Mouse (Mus musculus): ENCODE results near the gene Arhgef12. TPM values are rescaled to one million over a fixed set of nuclear protein-coding genes. Genes with fewer than 3 reads are reported as not detected.
A peak's percentile ranks its signal among the peaks of the same experiment; 100 is the strongest.

Gene Arhgef12
- total and polyA plus RNA-seq, 2 experiments from 2014 or later, result 14.0 to 86.0 TPM

- Histone ChIP-seq H3K27me3 (ENCODE audit: insufficient read depth, low read length) (no peaks in the 10 kb centered on the region), H3K4me3 (ENCODE audit: low read length) (peak overlapping the region; percentile 48), H3K4me1 (ENCODE audit: insufficient read depth, low read length) (peaks cover 10% of the 10 kb centered on the region; the same call in 1 of the 2 replicates), H3K9me3 (ENCODE audit: low read length) (no peaks in the 10 kb centered on the region), H3K27ac (peak overlapping the region; percentile 78), H3K4me2 (ENCODE audit: low read depth, low read length) (peak overlapping the region; percentile 57; the same call in 1 of the 2 replicates), H3K36me3 (ENCODE audit: insufficient read depth, low read length) (no peaks in the 10 kb centered on the region), H3K9ac (replicated peaks; ENCODE audit: low read length) (peak overlapping the region; percentile 56)
- WGBS, result 15% methylated on average over 4 of the region's 4 CpGs
- peak; percentile 64 for TF ChIP-seq CTCF (IDR thresholded peaks at IDR 0.05; ENCODE audit: low read depth)
- peak; percentile 78 for DNase-seq (ENCODE audit: low spot score)
- ATAC-seq, result peak; percentile 95
Measured at GRCm38 (mm10) chr9:43071176-43071575, 35.9 kb downstream of the Arhgef12 start.

DNA sequence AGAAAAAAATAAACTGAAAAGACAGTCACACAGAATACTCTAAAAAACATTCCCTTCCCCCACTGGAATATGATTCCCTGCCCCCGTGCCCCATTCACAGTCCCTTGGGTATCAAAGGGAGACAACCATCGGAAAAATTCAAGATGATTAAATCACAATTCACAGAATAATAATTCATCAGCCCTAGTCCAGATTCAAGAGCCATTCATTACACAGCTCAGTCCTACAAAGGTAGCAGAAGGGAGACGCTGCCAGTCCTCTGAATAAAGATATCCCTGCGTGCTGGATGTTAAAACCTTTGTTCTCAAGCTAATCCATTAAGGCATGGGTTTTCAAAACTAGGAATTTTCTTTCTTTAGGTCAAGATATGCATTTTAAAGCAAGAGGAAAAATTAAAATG is 36.5 kb downstream of the Arhgef12 start:
- Histone ChIP-seq H3K27me3 (ENCODE audit: insufficient read depth, low read length) (no peaks in the 10 kb centered on the region), H3K36me3 (ENCODE audit: insufficient read depth, low read length) (no peaks in the 10 kb centered on the region), H3K4me3 (ENCODE audit: low read length) (peak overlapping the region; percentile 48), H3K27ac (peak overlapping the region; percentile 78), H3K4me1 (ENCODE audit: insufficient read depth, low read length) (peaks cover 10% of the 10 kb centered on the region; the same call in 1 of the 2 replicates), H3K9me3 (ENCODE audit: low read length) (no peaks in the 10 kb centered on the region), H3K9ac (replicated peaks; ENCODE audit: low read length) (peak overlapping the region; percentile 56), H3K4me2 (ENCODE audit: low read depth, low read length) (peak overlapping the region; percentile 57)
- ATAC-seq, result no peak
- WGBS, result 28% methylated on average over 4 of the region's 4 CpGs
- TF ChIP-seq CTCF (IDR thresholded peaks at IDR 0.05; ENCODE audit: low read depth), result no peak
- peak; percentile 20 for DNase-seq (ENCODE audit: low spot score)

- Histone ChIP-seq H3K4me2 (ENCODE audit: low read depth, low read length) (peak overlapping the region; percentile 57), H3K9ac (replicated peaks; ENCODE audit: low read length) (peak overlapping the region; percentile 56), H3K27ac (peak overlapping the region; percentile 78), H3K4me1 (ENCODE audit: insufficient read depth, low read length) (peaks cover 10% of the 10 kb centered on the region; the same call in 1 of the 2 replicates), H3K27me3 (ENCODE audit: insufficient read depth, low read length) (no peaks in the 10 kb centered on the region), H3K9me3 (ENCODE audit: low read length) (no peaks in the 10 kb centered on the region), H3K4me3 (ENCODE audit: low read length) (peak overlapping the region; percentile 48), H3K36me3 (ENCODE audit: insufficient read depth, low read length) (no peaks in the 10 kb centered on the region)
- DNase-seq (ENCODE audit: low spot score) (peak; percentile 47), ATAC-seq (0 out of 2 replicates have a peak, but pooled peaks have one; percentile 52)
- WGBS, result 42% methylated on average over 2 of the region's 2 CpGs
- TF ChIP-seq CTCF (IDR thresholded peaks at IDR 0.05; ENCODE audit: low read depth), result no peak
Measured at GRCm38 (mm10) chr9:43070153-43070552, 36.9 kb downstream of the Arhgef12 start.

- DNase-seq (ENCODE audit: low spot score), result no peak
- no peak overlapping the region for H3K4me3 ChIP-seq (ENCODE audit: low read length)
- H3K9ac ChIP-seq (replicated peaks; ENCODE audit: low read length), result no peak overlapping the region
- no peak for ATAC-seq
- H3K27me3 ChIP-seq (ENCODE audit: insufficient read depth, low read length), result no peaks in the 10 kb centered on the region
- no peaks in the 10 kb centered on the region for H3K36me3 ChIP-seq (ENCODE audit: insufficient read depth, low read length)
- peak overlapping the region; percentile 57 for H3K4me2 ChIP-seq (ENCODE audit: low read depth, low read length)
- peaks cover 10% of the 10 kb centered on the region; the same call in 1 of the 2 replicates for H3K4me1 ChIP-seq (ENCODE audit: insufficient read depth, low read length)
- WGBS, result 76% methylated on average over 3 of the region's 3 CpGs
- H3K9me3 ChIP-seq (ENCODE audit: low read length), result no peaks in the 10 kb centered on the region
- no peak for TF ChIP-seq CTCF (IDR thresholded peaks at IDR 0.05; ENCODE audit: low read depth)
- H3K27ac ChIP-seq, result no peak overlapping the region
Measured at GRCm38 (mm10) chr9:43067896-43068295, 39.1 kb downstream of the Arhgef12 start.

DNA sequence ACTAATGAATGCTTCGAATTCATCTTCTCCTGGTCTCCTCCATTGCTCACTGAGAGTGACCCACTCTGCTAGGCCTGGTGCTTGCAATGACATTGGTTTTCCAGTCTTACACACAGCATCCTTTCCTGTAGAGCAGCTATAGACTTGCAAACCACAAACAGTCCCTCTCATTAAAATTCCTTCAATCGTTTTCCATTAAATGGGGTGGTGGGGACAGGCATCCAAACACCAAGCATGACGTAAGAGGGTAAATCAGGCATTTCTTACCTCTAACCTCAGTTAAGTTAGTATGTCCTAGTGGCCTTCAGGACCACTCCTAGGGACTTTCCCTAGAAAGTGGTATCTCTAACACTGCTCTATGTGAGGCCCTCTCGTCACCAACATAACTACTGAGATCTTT is 41.8 kb downstream of the Arhgef12 start:
- no peak for TF ChIP-seq CTCF (IDR thresholded peaks at IDR 0.05; ENCODE audit: low read depth)
- H3K9ac ChIP-seq (replicated peaks; ENCODE audit: low read length), result no peak overlapping the region
- no peaks in the 10 kb centered on the region for H3K36me3 ChIP-seq (ENCODE audit: insufficient read depth, low read length)
- no peak for DNase-seq (ENCODE audit: low spot score)
- H3K4me1 ChIP-seq (ENCODE audit: insufficient read depth, low read length), result peaks cover 10% of the 10 kb centered on the region; the same call in 1 of the 2 replicates
- no peak overlapping the region for H3K4me3 ChIP-seq (ENCODE audit: low read length)
- H3K9me3 ChIP-seq (ENCODE audit: low read length), result no peaks in the 10 kb centered on the region
- H3K27me3 ChIP-seq (ENCODE audit: insufficient read depth, low read length), result no peaks in the 10 kb centered on the region
- no peak overlapping the region for H3K27ac ChIP-seq
- WGBS, result 83% methylated on average over 4 of the region's 4 CpGs
- H3K4me2 ChIP-seq (ENCODE audit: low read depth, low read length), result no peak overlapping the region
- ATAC-seq, result no peak

DNA sequence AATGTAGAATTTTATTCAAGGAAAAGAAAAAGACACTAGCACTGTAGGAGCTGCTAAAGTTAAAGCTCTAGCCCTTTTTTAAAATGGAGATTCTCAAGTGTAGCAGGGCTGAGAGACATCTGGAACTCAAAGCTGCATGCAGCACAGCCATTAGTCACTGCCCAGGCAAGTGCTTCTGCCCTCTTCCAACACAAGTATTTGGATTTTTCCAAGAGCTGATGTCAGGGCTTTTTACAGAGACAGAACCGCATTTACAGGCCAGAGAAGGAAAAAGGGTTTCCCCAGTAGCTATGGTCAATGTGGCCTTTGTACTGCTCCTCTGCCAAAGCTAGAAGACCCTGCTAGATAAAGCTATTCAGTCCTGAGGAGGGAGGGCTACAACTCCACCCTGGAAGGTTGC is 45.5 kb downstream of the Arhgef12 start:
- ATAC-seq, result no peak
- Histone ChIP-seq H3K9me3 (ENCODE audit: low read length) (no peaks in the 10 kb centered on the region), H3K4me3 (ENCODE audit: low read length) (no peak overlapping the region), H3K27ac (no peak overlapping the region), H3K4me1 (ENCODE audit: insufficient read depth, low read length) (no peaks in the 10 kb centered on the region), H3K9ac (replicated peaks; ENCODE audit: low read length) (no peak overlapping the region), H3K4me2 (ENCODE audit: low read depth, low read length) (no peak overlapping the region), H3K36me3 (ENCODE audit: insufficient read depth, low read length) (no peaks in the 10 kb centered on the region), H3K27me3 (ENCODE audit: insufficient read depth, low read length) (no peaks in the 10 kb centered on the region)
- no peak for TF ChIP-seq CTCF (IDR thresholded peaks at IDR 0.05; ENCODE audit: low read depth)
- no peak for DNase-seq (ENCODE audit: low spot score)
- WGBS, result 56% methylated on average over 1 of the region's 1 CpGs

DNA sequence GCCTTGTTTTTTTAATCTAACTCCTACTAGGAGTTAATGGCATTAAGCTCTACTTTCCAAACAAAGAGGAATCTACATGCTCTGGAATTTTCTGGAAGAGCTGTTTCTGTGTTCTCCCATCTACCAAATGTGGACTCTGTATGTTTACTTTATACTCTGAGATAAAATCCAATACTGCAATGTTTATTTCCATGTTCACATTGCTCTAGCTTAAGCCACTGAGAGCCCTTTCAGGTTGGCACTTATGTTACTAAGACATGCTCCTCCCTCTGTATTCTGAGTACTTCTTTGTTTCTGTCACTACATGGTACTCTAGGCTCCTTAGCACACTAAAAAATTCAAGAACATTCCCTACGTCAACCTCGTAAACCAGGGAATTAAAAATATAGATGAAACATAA is 56.6 kb downstream of the Arhgef12 start:
- ATAC-seq (no peak), DNase-seq (ENCODE audit: low spot score) (no peak)
- Histone ChIP-seq H3K36me3 (ENCODE audit: insufficient read depth, low read length) (no peaks in the 10 kb centered on the region), H3K4me3 (ENCODE audit: low read length) (no peak overlapping the region), H3K9ac (replicated peaks; ENCODE audit: low read length) (no peak overlapping the region), H3K4me2 (ENCODE audit: low read depth, low read length) (no peak overlapping the region), H3K27ac (no peak overlapping the region), H3K4me1 (ENCODE audit: insufficient read depth, low read length) (no peaks in the 10 kb centered on the region), H3K9me3 (ENCODE audit: low read length) (no peaks in the 10 kb centered on the region), H3K27me3 (ENCODE audit: insufficient read depth, low read length) (no peaks in the 10 kb centered on the region)
- 93% methylated on average over 2 of the region's 2 CpGs for WGBS
- TF ChIP-seq CTCF (IDR thresholded peaks at IDR 0.05; ENCODE audit: low read depth), result no peak
